Mouse (Mus musculus) heart, postnatal 0 days (tissue): ENCODE measurements around the gene Trim10.

Source experiments
- CTCF ChIP-seq: IDR thresholded peaks from 2 replicates; pipeline ENCODE4 v1.5.1; 2016; ENCODE audit warnings: antibody characterized with exemption, control low read depth, low read depth
- EP300 ChIP-seq: IDR thresholded peaks from 2 replicates; pipeline ENCODE4 v1.6.1; 2016; ENCODE audit warnings: antibody characterized with exemption, low read depth

- TF ChIP-seq CTCF (no peak), EP300 (no peak)
These were observed 13.1 kb upstream of the Trim10 start for GRCm38 (mm10) chr17:36856236-36856635.
